Mouse (Mus musculus): ENCODE data around the gene Ndufs3.

- TF ChIP-seq CTCF (IDR thresholded peaks at IDR 0.05) (no peak), EP300 (IDR thresholded peaks at IDR 0.05) (no peak)
Observed at GRCm38 (mm10) chr2:90950149-90950548, 45.5 kb upstream of the Ndufs3 start.

All from lung, postnatal 0 days (tissue).